Mouse (Mus musculus): ENCODE results near the gene 5730596B20Rik. TPM values are rescaled to one million over a fixed set of nuclear protein-coding genes. Genes with fewer than 3 reads are reported as not detected.

The 5730596B20Rik gene
- total RNA-seq, 2 experiments from 2014 or later: not detected

DNA sequence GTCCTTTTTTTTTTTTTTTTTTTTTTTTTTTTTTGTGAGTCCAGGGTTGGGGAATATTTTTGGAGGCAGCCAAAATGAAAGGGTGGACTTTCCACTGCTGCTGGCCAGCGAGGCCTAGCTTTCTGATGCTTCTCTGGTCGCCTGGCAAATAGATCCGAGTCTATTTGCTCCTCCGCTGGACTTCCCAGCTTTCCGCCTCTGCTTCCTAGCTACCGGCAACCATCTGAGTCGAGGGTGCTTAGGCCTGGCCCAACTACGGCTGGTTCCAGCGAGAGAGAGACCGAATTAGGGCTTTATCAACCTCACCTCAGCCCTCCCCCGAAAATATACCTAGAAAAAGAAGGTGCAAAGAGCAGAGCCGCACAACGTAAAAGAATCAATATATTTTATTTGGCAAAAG lies 45.4 kb downstream of the 5730596B20Rik start:
- DNase-seq (ENCODE audit: low spot score in 2 of 2): no peak

DNA sequence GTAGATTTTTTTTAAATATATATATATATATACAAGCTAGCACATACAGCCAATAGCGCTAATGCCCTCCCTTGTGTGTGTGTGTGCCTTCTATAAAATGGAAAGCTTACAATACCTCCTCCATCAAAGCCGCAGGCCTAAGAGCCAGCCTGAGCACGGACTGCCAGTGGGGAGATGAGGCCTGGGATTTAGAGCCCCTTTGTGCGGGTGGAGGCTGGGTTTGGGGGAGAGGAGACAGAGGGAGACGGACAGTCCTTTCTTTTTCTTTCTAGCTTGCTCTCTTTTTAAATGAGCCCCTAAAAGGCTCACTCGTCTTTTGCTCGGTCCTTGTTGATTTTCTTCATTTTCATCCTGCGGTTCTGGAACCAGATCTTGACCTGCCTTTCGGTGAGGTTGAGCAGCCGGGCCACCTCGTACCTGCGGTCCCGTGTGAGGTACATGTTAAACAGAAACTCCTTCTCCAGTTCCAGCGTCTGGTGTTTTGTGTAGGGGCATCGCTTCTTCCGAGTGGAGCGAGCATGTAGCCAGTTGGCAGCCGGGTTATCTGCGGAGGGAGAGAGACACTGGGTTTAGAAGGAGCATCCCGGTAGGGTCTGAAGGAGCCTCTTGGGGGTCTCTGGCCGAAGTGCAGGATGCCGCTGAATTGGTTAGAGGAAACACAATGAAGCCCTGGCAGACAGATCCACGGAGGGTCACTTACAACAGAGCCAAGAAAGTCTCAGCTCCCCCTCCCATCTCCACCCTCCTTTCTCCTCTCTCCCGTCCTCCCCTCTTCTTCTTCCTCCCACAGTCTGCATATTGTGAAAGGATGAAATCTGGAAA lies 46.9 kb downstream of the 5730596B20Rik start:
- no peak for DNase-seq (ENCODE audit: low spot score in 2 of 2)

DNA sequence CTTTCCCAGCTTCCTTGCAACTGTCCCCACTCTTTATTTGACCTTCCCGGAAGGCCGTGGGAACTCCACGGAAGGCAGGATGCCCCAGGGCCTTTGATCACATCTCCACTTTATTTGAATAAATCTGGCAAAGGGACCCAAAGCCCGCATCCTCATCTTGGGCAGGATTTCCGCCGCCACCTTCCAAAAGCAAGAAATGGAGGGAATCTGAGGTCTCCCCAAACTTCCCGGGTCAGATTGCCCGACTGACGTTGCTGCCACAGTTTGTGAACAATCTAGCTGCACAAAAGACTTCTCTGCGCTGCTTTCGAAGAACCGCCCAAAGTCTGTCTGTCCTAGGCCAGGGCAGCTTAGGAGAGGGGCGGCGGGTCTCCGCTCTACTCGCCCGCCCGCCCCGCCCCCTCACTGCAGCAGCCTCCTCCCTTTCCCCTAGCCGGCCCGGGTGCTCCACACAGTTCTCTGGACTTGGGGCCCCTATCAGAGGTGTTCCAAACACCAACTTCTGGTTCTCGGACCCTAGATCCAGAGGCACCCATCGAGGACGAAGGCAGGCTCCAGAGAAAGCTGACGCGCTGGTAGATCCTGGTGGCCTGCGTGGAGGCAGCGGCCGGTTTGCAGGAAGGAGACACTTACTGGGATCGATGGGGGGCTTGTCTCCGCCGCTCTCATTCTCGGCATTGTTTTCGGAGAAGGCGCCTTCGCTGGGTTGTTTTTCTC lies 47.8 kb downstream of the 5730596B20Rik start:
- no peak for DNase-seq (ENCODE audit: low spot score in 2 of 2)

DNA sequence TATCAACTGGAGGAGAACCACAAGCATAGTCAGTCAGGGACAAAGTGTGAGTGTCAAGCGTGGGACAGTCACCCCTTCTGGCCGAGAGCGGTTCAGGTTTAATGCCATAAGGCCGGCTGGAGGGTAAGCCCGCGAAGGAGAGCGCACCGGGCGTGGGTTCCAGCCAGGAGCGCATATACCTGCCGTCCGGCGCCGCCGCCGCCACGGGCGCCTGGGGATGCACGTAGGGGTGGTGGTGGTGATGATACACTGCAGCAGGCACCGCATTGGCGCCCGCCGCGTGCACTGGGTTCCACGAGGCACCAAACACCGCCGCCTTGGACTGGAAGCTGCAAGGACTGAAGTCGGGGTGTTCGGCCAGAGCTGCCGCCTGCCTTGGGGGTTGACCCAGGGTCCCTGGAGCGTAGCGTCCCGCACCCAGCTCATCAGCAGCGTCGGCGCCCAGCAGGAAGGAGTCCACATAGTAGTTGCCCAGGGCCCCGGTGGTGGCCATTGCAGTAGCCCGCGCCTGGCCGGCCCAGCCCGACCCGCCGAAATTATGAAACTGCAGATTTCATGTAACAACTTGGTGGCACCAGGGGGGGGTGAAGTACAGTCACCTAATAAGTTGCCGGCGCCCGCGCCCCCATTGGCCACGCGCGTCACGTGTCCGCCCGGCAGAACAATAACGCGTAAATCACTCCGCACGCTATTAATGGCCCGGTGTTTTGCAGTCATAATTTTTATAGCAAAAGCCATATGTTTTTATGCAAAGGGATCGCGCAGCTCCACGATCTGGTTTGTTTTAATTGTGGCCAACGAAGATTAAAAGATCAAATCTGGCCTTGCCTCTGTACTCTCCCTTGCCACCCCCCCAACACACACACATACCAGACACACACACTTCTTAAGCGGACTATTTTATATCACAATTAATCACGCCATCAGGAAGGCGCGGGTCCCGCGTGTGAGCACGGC lies 48.6 kb downstream of the 5730596B20Rik start:
- DNase-seq (ENCODE audit: low spot score in 2 of 2): no peak

DNA sequence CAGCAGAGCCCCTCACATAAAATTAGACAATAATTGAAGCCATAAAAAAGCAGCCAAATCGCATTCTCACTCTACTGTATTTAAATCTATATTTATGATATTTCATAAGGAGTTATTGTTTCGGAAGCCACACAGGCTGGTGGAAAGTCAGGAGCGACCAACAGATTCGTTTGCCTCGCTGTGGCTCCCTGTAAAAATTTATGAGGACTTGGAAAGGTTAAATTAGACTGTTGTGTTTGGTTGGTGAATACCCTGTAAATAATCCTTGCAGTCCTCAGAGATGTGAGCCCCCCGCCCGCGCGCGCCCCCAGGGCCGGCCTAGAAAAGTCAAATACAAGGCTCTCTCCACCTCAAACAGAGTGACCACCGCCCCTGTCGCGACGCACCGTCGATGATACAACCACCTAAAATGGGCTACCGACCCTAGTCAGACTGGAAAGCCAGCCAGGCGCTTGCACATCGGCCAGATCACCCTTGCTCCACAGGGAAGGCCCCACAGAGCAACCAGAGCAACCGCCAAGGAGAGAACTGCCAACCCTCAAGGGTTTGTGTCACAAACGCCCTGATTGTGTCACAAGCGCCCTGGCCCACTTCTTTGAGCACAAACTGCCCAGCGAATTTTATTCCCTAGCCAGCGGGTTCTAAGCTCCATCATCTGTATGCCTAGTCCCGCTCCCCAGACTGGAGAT lies 49.4 kb downstream of the 5730596B20Rik start:
- DNase-seq (ENCODE audit: low spot score in 2 of 2): no peak

DNA sequence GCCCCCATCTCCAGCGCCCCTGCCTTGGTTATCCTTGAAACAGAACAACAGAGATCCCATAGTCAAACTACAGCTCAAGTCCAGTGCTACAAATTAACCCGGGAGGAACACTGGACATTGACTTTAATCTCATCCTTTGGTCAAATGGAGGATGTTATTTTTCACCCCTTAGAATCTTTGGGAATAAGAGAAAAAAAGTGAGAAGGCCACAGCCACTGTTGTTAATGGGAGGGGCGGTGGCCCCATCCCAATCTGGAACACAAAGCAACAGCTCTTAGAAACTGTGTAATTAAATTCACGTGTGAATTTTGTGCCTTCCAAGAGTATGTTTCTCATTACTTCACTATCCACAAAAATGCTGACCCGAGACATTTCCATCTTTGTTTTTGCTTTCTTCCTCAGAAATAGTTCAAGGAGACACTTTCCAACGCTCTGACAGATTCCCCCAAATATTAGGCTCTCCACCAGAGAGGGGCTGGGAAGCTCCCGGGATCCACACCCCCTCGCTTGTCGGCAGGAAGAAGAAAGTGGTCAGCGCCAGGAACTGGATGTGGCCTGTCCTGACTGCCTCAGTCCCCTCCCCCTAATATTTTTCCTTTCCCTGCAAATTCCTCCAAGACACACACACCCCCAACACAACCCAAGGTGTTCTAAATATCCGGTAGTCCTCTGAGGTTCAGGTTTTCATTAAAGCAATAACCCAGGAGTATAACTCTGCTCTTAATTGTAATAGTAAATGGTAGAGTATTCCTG lies 50.3 kb downstream of the 5730596B20Rik start:
- DNase-seq (ENCODE audit: low spot score in 2 of 2): no peak

DNA sequence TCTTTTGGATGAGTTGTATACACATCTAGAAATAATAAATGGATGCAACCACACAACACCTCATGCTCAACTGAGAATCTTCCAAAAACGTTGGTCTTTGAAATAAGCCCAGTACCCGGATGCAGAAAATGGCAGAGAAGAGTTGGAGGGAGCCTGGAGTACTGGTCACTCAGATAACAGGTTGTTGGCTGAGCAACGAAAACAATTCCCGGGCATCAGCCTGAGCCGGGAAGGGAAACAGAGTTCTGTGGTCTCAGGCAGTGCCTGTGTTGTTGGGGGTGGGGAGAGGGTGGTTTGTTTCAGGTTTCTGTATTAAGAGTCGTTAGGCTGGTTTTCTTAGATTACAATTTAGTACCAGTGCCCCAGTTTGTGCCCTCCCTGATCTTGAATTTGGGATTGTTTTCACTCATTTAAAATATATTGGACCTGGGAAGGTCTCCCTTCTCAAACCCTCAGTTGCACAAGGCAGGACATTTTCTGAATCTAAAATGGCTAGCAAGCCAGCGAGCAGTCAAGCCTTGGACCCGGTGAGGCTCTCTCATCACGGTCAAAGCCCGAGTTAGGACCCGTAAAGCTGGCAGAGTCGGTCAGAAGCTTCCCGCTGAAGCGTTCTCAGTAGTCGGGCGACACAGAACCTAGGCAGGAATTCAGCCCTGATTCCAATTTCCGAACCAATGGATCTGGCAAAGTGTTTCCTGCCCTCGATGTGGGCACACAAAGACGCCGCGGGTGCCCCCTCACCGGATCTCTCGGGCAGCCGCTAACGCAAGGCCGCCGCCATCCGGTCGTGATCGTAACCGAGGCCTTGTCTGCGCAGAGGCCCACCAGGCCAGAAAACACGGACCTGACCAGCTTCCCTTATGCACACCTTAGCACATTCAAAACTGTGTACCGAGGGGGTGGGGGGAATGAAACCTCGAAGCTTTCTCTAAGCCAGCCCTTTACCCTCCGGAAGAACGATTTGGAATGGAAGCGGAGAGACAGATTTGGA lies 51.5 kb downstream of the 5730596B20Rik start:
- no peak for DNase-seq (ENCODE audit: low spot score in 2 of 2)

DNA sequence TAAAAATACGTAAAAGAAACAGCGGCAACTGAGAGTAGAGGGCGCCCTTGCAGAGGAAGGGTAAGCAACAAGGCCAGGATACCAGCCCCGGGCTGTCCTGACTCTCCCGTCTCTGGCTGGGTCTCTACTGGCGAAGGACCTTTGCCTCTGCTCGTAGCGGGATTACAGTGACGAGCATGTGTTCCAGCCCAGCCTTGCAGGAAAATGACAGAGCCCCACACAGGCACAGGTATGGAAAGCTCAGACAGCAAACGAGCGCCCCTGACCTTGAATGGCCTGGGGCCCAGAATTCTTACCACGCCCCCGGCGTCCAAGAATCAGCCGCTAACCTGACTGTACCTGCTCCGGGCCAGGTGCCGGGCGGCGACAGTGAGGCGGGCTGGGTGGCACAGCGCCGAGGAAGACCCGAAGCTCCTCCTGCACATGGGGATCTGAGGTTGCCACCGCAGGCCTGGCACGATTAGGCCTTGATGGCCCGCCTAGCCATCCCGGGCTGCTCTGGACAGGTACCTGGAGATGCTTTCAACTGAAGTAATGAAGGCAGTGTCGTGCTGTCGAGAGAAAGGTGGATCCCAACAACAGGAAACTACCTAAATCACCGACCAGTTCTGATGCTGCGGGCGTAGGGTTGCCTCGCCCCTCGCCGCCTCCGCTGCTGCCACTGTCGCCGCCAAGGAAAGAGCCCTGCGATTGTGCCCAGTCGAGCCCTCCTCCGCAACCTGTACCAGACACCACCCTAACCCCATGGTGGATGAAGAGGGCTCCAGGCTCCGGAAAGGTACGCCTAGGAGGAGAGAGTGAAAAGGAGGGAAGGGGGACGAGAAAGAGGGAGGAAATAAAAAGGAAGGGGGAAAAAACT lies 52.5 kb downstream of the 5730596B20Rik start:
- DNase-seq (ENCODE audit: low spot score in 2 of 2): no peak

Small RNA genes lying within 50 kb of the gene (microRNA-seq; reads per million reads assigned to microRNA genes)
- gene Mir196b: 0.67 to 2.2 reads per million in 2 experiments

Other genes starting within 250 kb of the 5730596B20Rik start
- gene Skap2, start 164.9 kb upstream of the 5730596B20Rik start, total RNA-seq (2021): 10 to 100 TPM in 1 of 2 experiments, 1 to 10 TPM in 1; 9.8 to 10.7 TPM
- gene Hoxa1, start 19.2 kb upstream of the 5730596B20Rik start, total RNA-seq (2021): not detected
- not detected for gene Hoxa2, start 12.7 kb upstream of the 5730596B20Rik start, total RNA-seq (2021)
- gene Hoxa4, start 14.3 kb downstream of the 5730596B20Rik start, total RNA-seq (2021): not detected
- gene Hoxa5, start 27.1 kb downstream of the 5730596B20Rik start, total RNA-seq (2021): not detected
- not detected for gene Hoxa6, start 31.2 kb downstream of the 5730596B20Rik start, total RNA-seq (2021)
- not detected for gene Hoxa3, start 35.8 kb downstream of the 5730596B20Rik start, total RNA-seq (2021)
- gene Gm28308, start 35.8 kb downstream of the 5730596B20Rik start, total RNA-seq (2021): not detected
- gene Hoxa7, start 44.4 kb downstream of the 5730596B20Rik start, total RNA-seq (2021): not detected
- not detected for gene Hoxa9, start 53.6 kb downstream of the 5730596B20Rik start, total RNA-seq (2021)
- gene Hoxa10, start 63.4 kb downstream of the 5730596B20Rik start, total RNA-seq (2021): not detected
- gene Hoxa11, start 68.3 kb downstream of the 5730596B20Rik start, total RNA-seq (2021): not detected
- not detected for gene Hoxa13, start 83.4 kb downstream of the 5730596B20Rik start, total RNA-seq (2021)
- gene Evx1, start 136.0 kb downstream of the 5730596B20Rik start, total RNA-seq (2021): not detected

All from layer of hippocampus, postnatal 10 days (tissue).